Mouse (Mus musculus): ENCODE measurements around the gene Mfsd4a. TPM values are rescaled to one million over a fixed set of nuclear protein-coding genes. Genes with fewer than 3 reads are reported as not detected.
A peak's percentile ranks its signal among the peaks of the same experiment; 100 is the strongest.

Gene Mfsd4a
- 14.0 and 28.0 TPM in 2 replicates for polyA plus RNA-seq (2012; rRNA removed)

DNA sequence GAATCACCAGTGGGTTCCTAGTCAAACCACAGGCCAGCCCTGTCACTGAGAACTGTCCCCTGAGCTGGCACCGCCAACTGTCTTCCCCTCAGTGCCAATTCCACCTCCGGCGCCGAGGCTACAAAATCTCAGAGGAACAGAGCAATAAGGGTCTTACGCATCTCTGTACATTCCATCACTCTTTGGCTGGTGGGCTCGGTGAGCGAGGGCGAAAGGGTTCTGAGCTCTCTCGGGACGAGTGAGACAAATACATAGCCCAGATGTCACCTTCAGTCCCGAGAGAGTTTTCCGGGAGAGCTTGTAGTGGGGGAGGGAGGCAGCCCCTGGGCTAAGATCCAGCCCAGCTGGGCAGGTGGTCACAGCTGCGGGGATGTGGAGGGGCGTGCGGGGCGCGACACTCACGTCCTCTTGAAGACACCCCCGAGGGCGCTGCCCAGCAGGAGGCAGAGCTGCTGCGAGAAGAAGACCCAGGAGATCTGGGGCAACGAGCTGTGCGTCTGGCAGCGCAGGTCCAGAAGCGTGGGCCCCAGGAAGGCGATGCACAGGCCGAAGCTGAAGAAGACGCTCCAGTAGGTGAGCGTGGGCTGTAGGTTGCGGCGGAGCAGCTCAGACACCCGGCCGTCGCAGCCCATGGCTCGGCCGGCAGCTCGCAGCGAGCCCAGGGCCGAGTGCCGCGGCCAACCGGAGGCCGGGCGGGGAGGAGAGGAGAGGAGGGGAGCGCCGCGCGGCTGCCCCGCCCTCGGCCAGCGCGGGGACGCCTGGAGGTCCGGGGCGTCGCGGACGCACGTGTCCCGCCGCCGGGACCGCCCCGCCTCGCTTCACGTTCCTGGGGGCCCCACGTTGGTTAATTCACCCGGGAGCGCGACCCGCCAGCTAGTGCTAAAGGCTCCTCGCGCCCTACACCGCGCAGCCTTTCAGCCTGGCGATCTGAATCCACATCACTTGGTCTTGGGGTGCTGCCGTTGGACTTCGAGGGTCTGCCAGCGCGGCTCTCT is at the start of gene Mfsd4a:
Mfsd4a (minus strand) TSS at position 802 of the 995 bp plus-strand sequence.
- H3K4me1 ChIP-seq (ENCODE audit: control insufficient read depth, insufficient read depth, insufficient read length, low read length), result peaks cover 14% of the 10 kb centered on the region; the same call in 1 of the 2 replicates
- no peaks in the 10 kb centered on the region for H3K27me3 ChIP-seq (ENCODE audit: control insufficient read depth, insufficient read depth, low read length)
- 3% methylated on average over 79 of the region's 80 CpGs for WGBS
- H3K4me3 ChIP-seq (ENCODE audit: low read depth, low read length), result peak within 1 kb of the TSS; percentile 67
- H3K27ac ChIP-seq (ENCODE audit: insufficient read depth, low read depth, low read length), result no peak within 1 kb of the TSS
- no peaks in the 10 kb centered on the region for H3K36me3 ChIP-seq (ENCODE audit: control insufficient read depth, insufficient read depth, low read length)
- TF ChIP-seq POLR2A (IDR thresholded peaks at IDR 0.05; ENCODE audit: low read depth, low read length) (0 out of 2 replicates have a peak, but pooled peaks have one; percentile 25), CTCF (IDR thresholded peaks at IDR 0.05; ENCODE audit: extremely low read depth, insufficient read length, insufficient replicate concordance, low read depth, low read length) (no peak)

- H3K36me3 ChIP-seq (ENCODE audit: control insufficient read depth, insufficient read depth, low read length), result peaks cover 63% of the 10 kb centered on the region
- TF ChIP-seq POLR2A (IDR thresholded peaks at IDR 0.05; ENCODE audit: low read depth, low read length), result no peak
- peak; percentile 80; the same call in 1 of the 2 replicates for TF ChIP-seq CTCF (IDR thresholded peaks at IDR 0.05; ENCODE audit: extremely low read depth, insufficient read length, insufficient replicate concordance, low read depth, low read length)
- no peak overlapping the region for H3K4me3 ChIP-seq (ENCODE audit: low read depth, low read length)
- WGBS, result 48% methylated on average over 18 of the region's 18 CpGs
- H3K4me1 ChIP-seq (ENCODE audit: control insufficient read depth, insufficient read depth, insufficient read length, low read length), result peaks cover 17% of the 10 kb centered on the region; the same call in 1 of the 2 replicates
- no peak overlapping the region for H3K27ac ChIP-seq (ENCODE audit: insufficient read depth, low read depth, low read length)
- H3K27me3 ChIP-seq (ENCODE audit: control insufficient read depth, insufficient read depth, low read length), result no peaks in the 10 kb centered on the region
These were observed 48.7 kb upstream of the Mfsd4a start for GRCm38 (mm10) chr1:132116606-132117005.

- peaks cover 17% of the 10 kb centered on the region; the same call in 1 of the 2 replicates for H3K4me1 ChIP-seq (ENCODE audit: control insufficient read depth, insufficient read depth, insufficient read length, low read length)
- H3K36me3 ChIP-seq (ENCODE audit: control insufficient read depth, insufficient read depth, low read length), result peaks cover 35% of the 10 kb centered on the region
- TF ChIP-seq POLR2A (IDR thresholded peaks at IDR 0.05; ENCODE audit: low read depth, low read length) (no peak), CTCF (IDR thresholded peaks at IDR 0.05; ENCODE audit: extremely low read depth, insufficient read length, insufficient replicate concordance, low read depth, low read length) (no peak; the same call in 1 of the 2 replicates)
- WGBS, result 17% methylated on average over 3 of the region's 3 CpGs
- H3K27ac ChIP-seq (ENCODE audit: insufficient read depth, low read depth, low read length), result peak overlapping the region; percentile 81; the same call in 1 of the 2 replicates
- no peaks in the 10 kb centered on the region for H3K27me3 ChIP-seq (ENCODE audit: control insufficient read depth, insufficient read depth, low read length)
- no peak overlapping the region for H3K4me3 ChIP-seq (ENCODE audit: low read depth, low read length)
These were observed 45.2 kb upstream of the Mfsd4a start for GRCm38 (mm10) chr1:132113098-132113497.

- Histone ChIP-seq H3K4me3 (ENCODE audit: low read depth, low read length) (no peak overlapping the region), H3K27ac (ENCODE audit: insufficient read depth, low read depth, low read length) (no peak overlapping the region), H3K27me3 (ENCODE audit: control insufficient read depth, insufficient read depth, low read length) (no peaks in the 10 kb centered on the region), H3K4me1 (ENCODE audit: control insufficient read depth, insufficient read depth, insufficient read length, low read length) (peaks cover 17% of the 10 kb centered on the region; the same call in 1 of the 2 replicates), H3K36me3 (ENCODE audit: control insufficient read depth, insufficient read depth, low read length) (peaks cover 29% of the 10 kb centered on the region)
- TF ChIP-seq POLR2A (IDR thresholded peaks at IDR 0.05; ENCODE audit: low read depth, low read length) (no peak), CTCF (IDR thresholded peaks at IDR 0.05; ENCODE audit: extremely low read depth, insufficient read length, insufficient replicate concordance, low read depth, low read length) (no peak)
- WGBS, result 66% methylated on average over 8 of the region's 8 CpGs
These were observed 44.6 kb upstream of the Mfsd4a start for GRCm38 (mm10) chr1:132112426-132112825.

- H3K27ac ChIP-seq (ENCODE audit: insufficient read depth, low read depth, low read length), result no peak overlapping the region
- H3K4me3 ChIP-seq (ENCODE audit: low read depth, low read length), result no peak overlapping the region
- H3K27me3 ChIP-seq (ENCODE audit: control insufficient read depth, insufficient read depth, low read length), result no peaks in the 10 kb centered on the region
- H3K4me1 ChIP-seq (ENCODE audit: control insufficient read depth, insufficient read depth, insufficient read length, low read length), result peaks cover 17% of the 10 kb centered on the region; the same call in 1 of the 2 replicates
- WGBS, result 40% methylated on average over 1 of the region's 1 CpGs
- TF ChIP-seq CTCF (IDR thresholded peaks at IDR 0.05; ENCODE audit: extremely low read depth, insufficient read length, insufficient replicate concordance, low read depth, low read length) (no peak), POLR2A (IDR thresholded peaks at IDR 0.05; ENCODE audit: low read depth, low read length) (no peak)
- peaks cover 23% of the 10 kb centered on the region for H3K36me3 ChIP-seq (ENCODE audit: control insufficient read depth, insufficient read depth, low read length)
These were observed 43.5 kb upstream of the Mfsd4a start for GRCm38 (mm10) chr1:132111411-132111810.

GRCm38 (mm10) chr1:132109368-132109767 is 41.5 kb upstream of the Mfsd4a start:
- no peak for TF ChIP-seq POLR2A (IDR thresholded peaks at IDR 0.05; ENCODE audit: low read depth, low read length)
- TF ChIP-seq CTCF (IDR thresholded peaks at IDR 0.05; ENCODE audit: extremely low read depth, insufficient read length, insufficient replicate concordance, low read depth, low read length), result no peak
- H3K4me3 ChIP-seq (ENCODE audit: low read depth, low read length), result no peak overlapping the region
- no peak overlapping the region for H3K27ac ChIP-seq (ENCODE audit: insufficient read depth, low read depth, low read length)
- peaks cover 17% of the 10 kb centered on the region; the same call in 1 of the 2 replicates for H3K4me1 ChIP-seq (ENCODE audit: control insufficient read depth, insufficient read depth, insufficient read length, low read length)
- H3K36me3 ChIP-seq (ENCODE audit: control insufficient read depth, insufficient read depth, low read length), result peaks cover 3% of the 10 kb centered on the region
- 39% methylated on average over 2 of the region's 2 CpGs for WGBS
- H3K27me3 ChIP-seq (ENCODE audit: control insufficient read depth, insufficient read depth, low read length), result no peaks in the 10 kb centered on the region

GRCm38 (mm10) chr1:132104353-132104752 is 36.5 kb upstream of the Mfsd4a start:
- no peak overlapping the region for H3K4me3 ChIP-seq (ENCODE audit: low read depth, low read length)
- WGBS, result 63% methylated on average over 14 of the region's 14 CpGs
- TF ChIP-seq POLR2A (IDR thresholded peaks at IDR 0.05; ENCODE audit: low read depth, low read length), result no peak
- TF ChIP-seq CTCF (IDR thresholded peaks at IDR 0.05; ENCODE audit: extremely low read depth, insufficient read length, insufficient replicate concordance, low read depth, low read length), result no peak
- H3K27me3 ChIP-seq (ENCODE audit: control insufficient read depth, insufficient read depth, low read length), result no peaks in the 10 kb centered on the region
- H3K27ac ChIP-seq (ENCODE audit: insufficient read depth, low read depth, low read length), result no peak overlapping the region
- H3K36me3 ChIP-seq (ENCODE audit: control insufficient read depth, insufficient read depth, low read length), result no peaks in the 10 kb centered on the region
- H3K4me1 ChIP-seq (ENCODE audit: control insufficient read depth, insufficient read depth, insufficient read length, low read length), result no peaks in the 10 kb centered on the region; the same call in 1 of the 2 replicates
